Mouse (Mus musculus) liver, embryonic 14.5 days (tissue): ENCODE measurements at regions not wholly inside any gene's neighbourhood (a gene's known extent, or its start where the extent isn't known, plus 50 kb on each side); places are given as distances from the start of the nearest gene placed in this dataset.

Experiments
- CTCF ChIP-seq: IDR thresholded peaks from 2 replicates; pipeline ENCODE4 v1.5.1; 2016; ENCODE audit warnings: antibody characterized with exemption, low read depth, control low read depth
- EP300 ChIP-seq: IDR thresholded peaks from 2 replicates; pipeline ENCODE4 v1.6.1; 2016; ENCODE audit warnings: antibody characterized with exemption, low read depth

- no peak for TF ChIP-seq CTCF
- TF ChIP-seq EP300 = no peak
Observed at GRCm38 (mm10) chr8:25332120-25332607, 508.0 kb upstream of the Adam5 start.
